Mouse (Mus musculus) embryonic facial prominence, embryonic 11.5 days (tissue): ENCODE measurements around the gene Tnfsf12. TPM values are rescaled to one million over a fixed set of nuclear protein-coding genes. Genes with fewer than 3 reads are reported as not detected.
A peak's percentile ranks its signal among the peaks of the same experiment; 100 is the strongest.

Experiments
- ATAC-seq: fragments of 200-750 bp; cut with Nextera tagmentation; replicated peaks from 2 replicates; pipeline ENCODE4 v1.8.0; 2017; ENCODE audit warnings: low read depth; ENCODE audit not compliant: insufficient number of reproducible peaks, low FRiP score, low TSS enrichment
- DNase-seq: peaks from one replicate; pipeline ENCODE4 v3.0.0-alpha.2; 2015; ENCODE audit warnings: low spot score
- H3K27ac ChIP-seq: fragments of 300-500 bp; sonication (generic); replicated peaks from 2 replicates; pipeline ENCODE4 v1.5.1; 2014; ENCODE audit warnings: mild to moderate bottlenecking, low read depth, low read length, control low read depth
- H3K27me3 ChIP-seq: fragments of 300-500 bp; sonication (generic); 2 replicates; pipeline ENCODE4 v1.6.1; 2014; ENCODE audit warnings: mild to moderate bottlenecking, low read length, moderate library complexity, mixed read lengths; ENCODE audit not compliant: control insufficient read depth, insufficient read depth
- H3K36me3 ChIP-seq: fragments of 300-500 bp; sonication (generic); replicated peaks from 2 replicates; pipeline ENCODE4 v1.6.1; 2014; ENCODE audit warnings: low read depth, mild to moderate bottlenecking, low read length, moderate library complexity, mixed read lengths; ENCODE audit not compliant: control insufficient read depth, insufficient read depth
- H3K4me1 ChIP-seq: fragments of 300-500 bp; sonication (generic); 2 replicates; pipeline ENCODE4 v1.6.1; 2014; ENCODE audit warnings: low read length, mixed read lengths; ENCODE audit not compliant: control insufficient read depth, insufficient read depth
- H3K4me2 ChIP-seq: fragments of 300-500 bp; sonication (generic); 2 replicates; pipeline ENCODE4 v1.6.1; 2014; ENCODE audit warnings: low read depth, mild to moderate bottlenecking, control low read depth, low read length, moderate library complexity
- H3K4me3 ChIP-seq: fragments of 300-500 bp; sonication (generic); 2 replicates; pipeline ENCODE4 v1.5.1; 2014; ENCODE audit warnings: low read depth, low read length, control low read depth
- H3K9ac ChIP-seq: fragments of 300-500 bp; sonication (generic); replicated peaks from 2 replicates; pipeline ENCODE4 v1.6.1; 2014; ENCODE audit warnings: mild to moderate bottlenecking, control low read depth, low read length
- H3K9me3 ChIP-seq: fragments of 300-500 bp; sonication (generic); replicated peaks from 2 replicates; pipeline ENCODE4 v1.6.1; 2016; ENCODE audit warnings: mild to moderate bottlenecking, low read length, inconsistent platforms, mixed read lengths; ENCODE audit not compliant: control insufficient read depth
- WGBS: fragments of 180-500 bp; shearing (Covaris S2); extraction: QIAGEN DNeasy Blood & Tissue Kit; methylation state at CpG from one replicate; pipeline ENCODE4 v1.1.7; 2014; 5-methylcytosine and 5-hydroxymethylcytosine counted together
- polyA plus RNA-seq: library from polyadenylated mRNA; unstranded; fragments of >200 nt; fragmentation: Nextera tagmentation; extraction: Ambion mirVana; gene quantifications from 2 replicates; pipeline ENCODE4 v1.2.1, GENCODE M21; 2014

The Tnfsf12 gene
- polyA plus RNA-seq, 1 experiment from 2014 or later = 4.3 TPM

DNA sequence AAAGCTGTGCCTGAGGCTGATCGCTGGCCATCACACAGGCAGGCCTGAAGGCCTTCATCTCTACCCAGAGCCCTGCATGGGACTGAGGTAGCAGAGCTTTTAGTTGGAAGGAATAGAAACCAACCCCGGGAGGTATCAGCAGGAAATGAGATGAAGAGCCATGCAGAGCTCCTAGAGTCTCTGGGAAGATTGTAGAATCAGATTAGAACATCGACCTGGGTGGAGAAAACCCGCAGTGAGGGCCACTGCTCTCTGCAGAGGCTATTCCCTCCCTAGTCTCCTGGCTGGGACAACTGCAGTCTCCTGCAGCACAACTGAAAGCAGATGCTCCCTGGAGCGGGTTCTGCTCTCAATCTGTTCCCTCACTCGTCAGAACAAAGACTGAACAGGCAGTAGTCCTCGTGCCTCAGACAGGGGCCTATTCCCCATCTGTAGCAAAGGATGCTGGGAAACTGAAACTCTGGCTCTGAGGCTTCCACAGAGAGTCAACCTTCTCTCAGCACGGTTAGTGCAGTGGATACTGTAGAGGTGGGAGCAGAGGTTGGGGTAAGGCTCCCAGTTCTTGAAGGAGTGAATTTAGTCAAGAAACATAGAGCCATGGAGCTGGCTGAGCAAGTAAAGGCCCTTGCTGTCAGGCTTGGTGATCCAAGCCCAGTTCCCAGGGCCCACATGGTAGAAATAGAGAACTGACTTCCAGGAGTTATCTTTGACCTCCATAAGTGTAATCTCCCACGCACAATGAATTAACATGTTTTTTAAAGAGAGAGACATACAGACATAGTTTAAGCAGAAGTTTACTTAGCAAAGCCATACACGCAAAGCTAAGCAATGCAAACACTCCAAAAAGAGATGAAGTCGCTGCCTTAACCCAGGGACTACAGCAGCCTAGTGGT lies 14.2 kb upstream of the Tnfsf12 start:
- DNase-seq = no peak
- H3K36me3 ChIP-seq = no peaks in the 10 kb centered on the region
- H3K27me3 ChIP-seq = no peaks in the 10 kb centered on the region
- no peaks in the 10 kb centered on the region for H3K4me1 ChIP-seq
- 46% methylated on average over 11 of the region's 11 CpGs for WGBS
- no peaks in the 10 kb centered on the region for H3K9me3 ChIP-seq
- peak overlapping the region; percentile 5; the same call in 1 of the 2 replicates for H3K27ac ChIP-seq
- H3K9ac ChIP-seq = no peak overlapping the region; the same call in 1 of the 2 replicates
- no peak overlapping the region for H3K4me3 ChIP-seq
- no peak for ATAC-seq
- H3K4me2 ChIP-seq = no peak overlapping the region

DNA sequence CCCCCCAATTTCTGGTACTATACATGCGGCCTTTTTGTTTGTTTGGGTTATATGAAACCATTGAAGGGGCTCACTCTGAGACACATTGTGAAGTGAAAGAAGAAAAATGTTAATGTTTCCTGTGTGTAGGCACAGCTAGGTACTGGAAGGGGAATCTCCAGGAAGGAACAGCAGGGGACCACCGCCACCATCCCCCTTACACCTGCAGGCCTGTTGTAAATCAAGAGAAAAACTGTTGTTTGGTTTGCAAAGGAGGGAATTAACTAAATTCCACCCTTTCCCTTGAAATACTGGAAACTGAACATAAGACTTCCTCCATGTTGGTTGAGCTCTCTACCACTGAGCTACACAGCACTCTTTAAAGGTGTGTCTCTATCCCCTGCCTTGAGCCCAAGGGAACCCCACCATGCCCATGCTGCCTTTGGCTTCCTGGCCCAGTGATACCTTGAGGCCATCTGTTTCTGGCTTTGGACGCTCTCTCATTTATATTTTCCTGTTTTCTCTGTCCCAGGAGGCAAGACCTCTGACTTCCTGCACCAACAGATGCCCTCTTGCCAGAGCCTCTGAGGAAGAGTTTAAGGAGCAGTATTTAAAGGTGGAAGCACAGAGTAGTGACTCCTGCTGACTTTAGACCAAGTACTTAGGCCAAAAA lies 13.1 kb upstream of the Tnfsf12 start:
- Histone ChIP-seq H3K4me2 (no peak overlapping the region), H3K27me3 (no peaks in the 10 kb centered on the region), H3K9ac (no peak overlapping the region), H3K36me3 (no peaks in the 10 kb centered on the region), H3K9me3 (no peaks in the 10 kb centered on the region), H3K4me3 (no peak overlapping the region), H3K27ac (no peak overlapping the region), H3K4me1 (no peaks in the 10 kb centered on the region)
- DNase-seq (no peak), ATAC-seq (no peak)
- WGBS = 66% methylated on average over 3 of the region's 3 CpGs

DNA sequence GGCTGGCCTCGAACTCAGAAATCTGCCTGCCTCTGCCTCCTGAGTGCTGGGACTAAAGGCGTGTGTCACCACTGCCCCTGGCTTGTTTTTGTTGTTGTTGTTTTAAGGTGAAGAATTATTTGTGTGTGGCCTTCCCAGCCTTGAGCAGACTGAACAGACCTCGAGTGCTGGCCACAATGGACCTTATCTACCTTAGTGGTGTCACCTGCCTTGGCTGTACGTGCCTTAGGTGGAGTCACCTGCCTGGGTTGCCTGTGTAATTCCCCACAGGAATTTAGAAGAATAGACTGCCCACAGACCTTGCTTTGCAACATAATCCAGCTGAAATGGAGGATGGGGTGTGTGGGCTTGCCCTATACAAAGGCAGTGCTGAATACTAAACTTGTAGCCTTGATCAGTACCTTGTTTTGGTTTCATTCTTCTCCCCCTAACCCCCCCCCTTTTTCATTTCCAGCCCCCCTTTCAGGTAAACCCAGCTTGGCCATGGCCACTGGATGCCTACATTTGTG lies 12.3 kb upstream of the Tnfsf12 start:
- WGBS = 91% methylated on average over 4 of the region's 4 CpGs
- DNase-seq = no peak

DNA sequence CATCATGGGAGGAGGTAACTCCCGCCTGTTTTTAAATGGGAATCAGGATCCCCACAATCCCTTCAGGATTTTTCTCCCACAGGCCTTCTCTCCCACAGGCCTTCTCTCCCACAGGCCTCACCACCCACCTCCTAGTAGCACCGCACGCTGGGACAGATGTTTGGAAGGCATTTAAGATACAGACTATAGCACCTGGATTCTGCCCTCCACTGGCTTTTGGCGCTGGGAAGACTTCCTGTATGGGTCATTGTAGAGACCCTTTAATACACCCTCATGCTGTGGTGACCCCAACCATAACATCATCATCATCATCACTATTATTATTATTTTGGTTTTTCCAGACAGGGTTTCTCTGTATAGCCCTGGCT lies 11.8 kb upstream of the Tnfsf12 start:
- no peak for DNase-seq
- 85% methylated on average over 4 of the region's 4 CpGs for WGBS
- H3K9me3 ChIP-seq = no peaks in the 10 kb centered on the region
- no peak overlapping the region for H3K4me2 ChIP-seq
- H3K27ac ChIP-seq = no peak overlapping the region
- H3K9ac ChIP-seq = no peak overlapping the region
- H3K4me1 ChIP-seq = no peaks in the 10 kb centered on the region
- H3K27me3 ChIP-seq = no peaks in the 10 kb centered on the region
- ATAC-seq = no peak
- no peak overlapping the region for H3K4me3 ChIP-seq
- H3K36me3 ChIP-seq = no peaks in the 10 kb centered on the region

More for the DNA sequence above, 12.3 kb upstream of the Tnfsf12 start:
- H3K4me1 ChIP-seq = no peaks in the 10 kb centered on the region
- H3K4me3 ChIP-seq = no peak overlapping the region
- no peaks in the 10 kb centered on the region for H3K36me3 ChIP-seq
- no peaks in the 10 kb centered on the region for H3K27me3 ChIP-seq
- no peak overlapping the region for H3K9ac ChIP-seq
- no peak overlapping the region for H3K27ac ChIP-seq
- no peaks in the 10 kb centered on the region for H3K9me3 ChIP-seq
- H3K4me2 ChIP-seq = no peak overlapping the region
- ATAC-seq = no peak

DNA sequence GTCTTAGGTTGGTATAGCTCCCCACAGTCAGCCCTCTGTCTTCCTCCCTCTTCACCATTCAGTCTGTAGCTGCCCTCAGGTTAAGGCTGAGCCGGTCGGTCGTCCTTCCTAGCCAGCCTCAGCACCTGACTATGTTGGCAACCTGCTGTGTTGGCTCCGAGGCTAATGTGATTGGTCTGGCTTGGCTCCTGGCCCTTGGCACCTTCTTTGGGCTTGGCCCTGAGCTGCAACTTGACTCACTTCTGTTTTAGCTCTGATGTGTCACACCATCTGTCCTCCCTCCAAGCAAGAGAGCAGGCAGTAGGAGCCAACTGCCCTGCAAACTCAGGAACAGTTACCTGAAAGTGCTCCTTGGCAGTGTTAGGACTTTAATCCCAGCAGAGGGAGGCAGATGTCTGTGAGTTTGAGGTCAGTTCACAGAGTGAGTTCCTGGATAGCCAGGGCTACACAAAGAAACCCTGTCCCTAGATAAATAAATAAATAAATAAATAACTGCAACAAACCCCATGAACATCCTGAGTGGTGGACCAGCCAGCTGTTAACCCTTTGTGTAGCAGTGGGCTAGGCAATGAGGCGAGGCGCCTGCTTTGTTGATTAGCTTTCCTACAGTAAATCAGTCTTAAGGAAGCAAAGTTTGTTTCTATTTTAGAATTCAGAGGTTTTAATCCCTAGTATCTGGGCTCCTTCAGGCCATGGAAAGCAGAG lies 11.3 kb upstream of the Tnfsf12 start:
- no peak for ATAC-seq
- Histone ChIP-seq H3K9me3 (no peaks in the 10 kb centered on the region), H3K4me1 (no peaks in the 10 kb centered on the region), H3K36me3 (no peaks in the 10 kb centered on the region), H3K27me3 (no peaks in the 10 kb centered on the region), H3K4me3 (no peak overlapping the region), H3K4me2 (no peak overlapping the region), H3K27ac (no peak overlapping the region), H3K9ac (no peak overlapping the region)
- 44% methylated on average over 6 of the region's 6 CpGs for WGBS
- no peak for DNase-seq

DNA sequence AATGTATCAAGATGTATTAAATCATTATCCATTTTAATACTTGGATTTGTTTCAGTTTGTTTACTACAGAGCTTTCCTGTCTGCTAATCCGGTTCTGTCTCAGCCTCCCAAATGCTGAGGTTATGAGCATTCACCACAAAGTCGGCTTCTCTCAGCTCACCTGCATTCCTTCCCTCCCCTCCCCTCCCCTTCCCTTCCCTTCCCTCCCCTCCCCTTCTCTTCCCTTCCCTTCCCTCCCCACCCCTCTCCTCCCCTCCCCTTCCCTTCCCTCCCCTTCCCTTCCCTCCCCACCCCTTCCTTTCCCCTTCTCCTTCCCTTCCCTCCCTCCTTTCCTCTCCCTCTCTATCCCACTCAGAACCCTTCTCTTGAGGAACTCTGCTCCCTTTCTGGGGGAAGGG lies 9.0 kb upstream of the Tnfsf12 start:
- Histone ChIP-seq H3K9ac (no peak overlapping the region), H3K9me3 (no peaks in the 10 kb centered on the region), H3K36me3 (no peaks in the 10 kb centered on the region), H3K4me2 (no peak overlapping the region), H3K27ac (no peak overlapping the region), H3K4me1 (no peaks in the 10 kb centered on the region), H3K4me3 (no peak overlapping the region), H3K27me3 (no peaks in the 10 kb centered on the region)
- no peak for DNase-seq
- WGBS = 45% methylated on average over 2 of the region's 2 CpGs
- no peak for ATAC-seq

DNA sequence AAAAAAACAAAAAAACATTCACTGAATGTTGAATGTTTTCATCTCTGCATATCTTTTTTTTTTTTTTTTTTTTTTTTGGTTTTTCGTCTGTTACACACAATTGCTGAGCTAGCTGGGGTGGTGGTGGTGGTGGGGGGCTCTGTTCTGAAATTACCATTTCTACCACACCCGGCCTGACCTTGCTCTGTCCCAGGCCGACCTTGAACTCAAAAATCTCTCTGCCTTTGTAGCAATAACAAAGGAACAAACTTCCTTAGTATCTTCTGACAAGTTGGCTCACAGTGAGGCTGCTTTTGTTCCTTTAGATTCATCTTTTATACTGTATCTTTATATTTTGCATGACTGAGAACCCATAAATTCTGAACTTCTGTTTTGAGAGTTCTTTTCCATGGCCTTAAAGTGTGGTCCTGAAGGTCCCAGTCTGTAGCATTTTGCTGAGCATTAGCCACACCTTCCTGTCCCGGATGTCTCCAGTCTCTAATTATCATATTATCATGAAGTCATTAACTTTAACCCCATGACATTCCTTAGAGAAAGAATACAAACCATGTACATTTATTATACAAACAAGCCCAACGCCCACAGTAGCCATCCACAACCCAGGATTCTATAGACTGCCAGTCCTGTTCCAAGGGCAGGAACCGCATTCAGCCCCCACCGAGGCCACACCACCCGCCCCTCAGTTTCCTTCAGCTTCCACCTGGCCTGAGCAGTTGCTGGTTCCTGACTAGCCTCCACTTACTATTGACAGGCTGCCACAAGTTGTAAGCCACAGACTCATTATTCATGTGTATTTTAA lies 8.4 kb upstream of the Tnfsf12 start:
- H3K9ac ChIP-seq = no peak overlapping the region
- H3K4me1 ChIP-seq = no peaks in the 10 kb centered on the region
- no peak overlapping the region for H3K27ac ChIP-seq
- WGBS = 67% methylated on average over 8 of the region's 8 CpGs
- no peak overlapping the region for H3K4me2 ChIP-seq
- no peak overlapping the region for H3K4me3 ChIP-seq
- H3K36me3 ChIP-seq = no peaks in the 10 kb centered on the region
- H3K9me3 ChIP-seq = no peaks in the 10 kb centered on the region
- no peak for DNase-seq
- no peak for ATAC-seq
- H3K27me3 ChIP-seq = no peaks in the 10 kb centered on the region
